Mouse (Mus musculus) B cell, adult 2 months (primary cell): ENCODE results near the gene Eno2.
"Not testable (repeated sequence)": the region's sequence is repeated elsewhere in the genome, so short reads cannot be mapped to it uniquely, and the experiment has no call there.

Experiments
- DNase-seq, 2 experiments: peaks; one replicate each; pipeline ENCODE4 v3.0.0; 2022

The Eno2 gene

GRCm38 (mm10) chr6:124769101-124769765 lies at the start of gene Eno2:
TSS of gene Eno2 (minus strand) at chr6:124769673.
- DNase-seq = peak; percentile 66 to 69

- no peak for DNase-seq
Measured at GRCm38 (mm10) chr6:124817971-124818370, 48.5 kb upstream of the Eno2 start.

GRCm38 (mm10) chr6:124817563-124817962 lies 48.1 kb upstream of the Eno2 start:
- no peak for DNase-seq

- no peak for DNase-seq
Measured at GRCm38 (mm10) chr6:124817125-124817524, 47.7 kb upstream of the Eno2 start.

- DNase-seq = no peak
Measured at GRCm38 (mm10) chr6:124816611-124817010, 47.1 kb upstream of the Eno2 start.

GRCm38 (mm10) chr6:124814858-124815774 lies 45.6 kb upstream of the Eno2 start:
- DNase-seq = no peak

GRCm38 (mm10) chr6:124814448-124814847 lies 45.0 kb upstream of the Eno2 start:
- DNase-seq = no peak

GRCm38 (mm10) chr6:124813933-124814332 lies 44.5 kb upstream of the Eno2 start, which contains the start of gene Tpi1:
TSS of gene Tpi1 (minus strand) at chr6:124814296.
- peak; percentile 81 to 83 for DNase-seq

GRCm38 (mm10) chr6:124813496-124813895 lies 44.0 kb upstream of the Eno2 start:
- peak; percentile 58 to 60 for DNase-seq

GRCm38 (mm10) chr6:124812848-124813247 lies 43.4 kb upstream of the Eno2 start:
- no peak for DNase-seq

- no peak for DNase-seq
Measured at GRCm38 (mm10) chr6:124811701-124812560, 42.5 kb upstream of the Eno2 start.

- DNase-seq = no peak
Measured at GRCm38 (mm10) chr6:124811403-124811665, 41.9 kb upstream of the Eno2 start.

- not testable (repeated sequence) for DNase-seq
Measured at GRCm38 (mm10) chr6:124810566-124811402, 41.3 kb upstream of the Eno2 start.

- DNase-seq = no peak
Measured at GRCm38 (mm10) chr6:124809775-124810538, 40.5 kb upstream of the Eno2 start.

- DNase-seq = peak; percentile 67 to 70
Measured at GRCm38 (mm10) chr6:124809052-124809774, 39.7 kb upstream of the Eno2 start.

GRCm38 (mm10) chr6:124808358-124809012 lies 39.0 kb upstream of the Eno2 start, which contains the start of gene Spsb2:
TSS of gene Spsb2 (plus strand) at chr6:124808661.
- DNase-seq = peak; percentile 44

- DNase-seq = no peak
Measured at GRCm38 (mm10) chr6:124807986-124808357, 38.5 kb upstream of the Eno2 start.

GRCm38 (mm10) chr6:124807366-124807765 lies 37.9 kb upstream of the Eno2 start:
- DNase-seq = no peak

GRCm38 (mm10) chr6:124806446-124807140 lies 37.1 kb upstream of the Eno2 start:
- no peak for DNase-seq
